Mouse (Mus musculus) C2C12 (cell line): ENCODE data around the gene Fam172a.

Experiments
- CEBPB ChIP-seq: IDR thresholded peaks from one replicate; pipeline ENCODE4 v1.6.1; 2011; ENCODE audit warnings: low read depth, mild to moderate bottlenecking, control low read depth, moderate library complexity
- CTCF ChIP-seq: IDR thresholded peaks from one replicate; pipeline ENCODE4 v1.5.1; 2011; ENCODE audit not compliant: control insufficient read depth, insufficient read depth, insufficient read length
- MAX ChIP-seq: IDR thresholded peaks from one replicate; pipeline ENCODE4 v1.6.1; 2011; ENCODE audit warnings: mild to moderate bottlenecking, control low read depth
- MYOD1 ChIP-seq: IDR thresholded peaks from one replicate; pipeline ENCODE4 v1.6.1; 2011; ENCODE audit warnings: low read depth; ENCODE audit not compliant: control insufficient read depth, insufficient read length
- MYOG ChIP-seq: IDR thresholded peaks from one replicate; pipeline ENCODE4 v1.6.1; 2011; ENCODE audit not compliant: control insufficient read depth, insufficient read length; ENCODE audit errors: extremely low read depth
- USF1 ChIP-seq: IDR thresholded peaks from one replicate; pipeline ENCODE4 v1.6.1; 2011; ENCODE audit warnings: low read depth, mild to moderate bottlenecking, control low read depth, moderate library complexity

DNA sequence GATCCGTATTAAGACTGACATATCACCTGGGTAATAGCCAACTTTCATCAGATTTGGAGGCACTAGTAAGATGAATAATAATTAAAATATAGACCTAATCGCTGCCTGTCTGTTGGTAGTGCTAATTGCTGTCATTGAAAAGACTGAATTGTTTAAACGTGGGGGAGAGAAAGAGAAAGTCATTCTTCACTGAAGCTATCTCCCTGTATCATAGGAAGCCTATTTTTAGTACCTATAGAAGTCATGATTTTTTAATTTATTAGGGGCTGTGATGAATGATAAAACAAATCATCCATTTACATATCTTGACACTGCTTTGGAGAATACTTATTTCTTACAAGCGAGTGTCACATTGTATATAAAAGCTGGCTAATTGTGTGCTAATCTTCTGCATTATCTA is 302.8 kb downstream of the Fam172a start:
- TF ChIP-seq MYOG, result no peak
- no peak for TF ChIP-seq CTCF
- no peak for TF ChIP-seq USF1
- TF ChIP-seq CEBPB, result no peak
- no peak for TF ChIP-seq MAX
- TF ChIP-seq MYOD1, result no peak
